Mouse (Mus musculus) erythroblast, embryonic 14.5 days (primary cell): ENCODE measurements around the gene Lhb.

Source experiments
- GATA1 ChIP-seq: IDR thresholded peaks from 2 replicates; pipeline ENCODE4 v1.6.1; 2012; ENCODE audit warnings: low read length, inconsistent platforms, mixed read lengths
- TAL1 ChIP-seq: IDR thresholded peaks from 3 replicates; pipeline ENCODE4 v1.6.1; 2012; ENCODE audit warnings: low read length, inconsistent platforms, mixed read lengths

- TF ChIP-seq TAL1 (no peak), GATA1 (no peak)
Measured at GRCm38 (mm10) chr7:45406157-45407156, 14.2 kb upstream of the Lhb start.
